Mouse (Mus musculus): ENCODE measurements around the gene Lurap1l.

- TF ChIP-seq CTCF (IDR thresholded peaks at IDR 0.05; ENCODE audit: low read depth) (no peak), EP300 (IDR thresholded peaks at IDR 0.05; ENCODE audit: low read depth) (no peak)
Observed at GRCm38 (mm10) chr4:80952653-80953052, 42.2 kb downstream of the Lurap1l start.
